Mouse (Mus musculus) leukemia stem cell, adult 10-12 weeks (primary cell): Measurements from ENCODE around the gene Ralgapb. TPM values are rescaled to one million over a fixed set of nuclear protein-coding genes. Genes with fewer than 3 reads are reported as not detected.

Experiments used
- polyA plus RNA-seq: library from polyadenylated mRNA; stranded (reverse); fragments of >175 nt; gene quantifications from 2 replicates; pipeline ENCODE4 v1.2.3, GENCODE M21; 2012; ENCODE audit warnings: low replicate concordance

Ralgapb gene
- 4.1 and 6.1 TPM in 2 replicates for polyA plus RNA-seq

GRCm38 (mm10) chr2:158409595-158410021 lies at the start of gene Ralgapb:
Gene Ralgapb (plus strand): TSS chr2:158409848.

GRCm38 (mm10) chr2:158375443-158376122 lies 34.1 kb upstream of the Ralgapb start, which contains the start of gene Snhg11:
Gene Snhg11 (plus strand): TSS chr2:158375638.

GRCm38 (mm10) chr2:158501836-158502812 lies 92.5 kb downstream of the Ralgapb start, which contains the start of gene Adig:
Gene Adig (plus strand): TSS chr2:158502612.

GRCm38 (mm10) chr2:158512528-158512927 lies 102.9 kb downstream of the Ralgapb start, which contains the start of gene Arhgap40:
Gene Arhgap40 (plus strand): TSS chr2:158512796.

Other genes starting within 250 kb of the Ralgapb start
- not detected in 2 replicates for gene D630003M21Rik, start 180.6 kb upstream of the Ralgapb start, polyA plus RNA-seq
- not detected in 2 replicates for gene Bpi, start 151.8 kb upstream of the Ralgapb start, polyA plus RNA-seq
- 0.26 and 0.45 TPM in 2 replicates for gene Lbp, start 103.4 kb upstream of the Ralgapb start, polyA plus RNA-seq
- gene Snhg11, start 34.2 kb upstream of the Ralgapb start, polyA plus RNA-seq, result not detected in 2 replicates
- not detected in 2 replicates for gene Adig, start 92.8 kb downstream of the Ralgapb start, polyA plus RNA-seq
- not detected in 2 replicates for gene Arhgap40, start 102.9 kb downstream of the Ralgapb start, polyA plus RNA-seq
- gene Slc32a1, start 200.9 kb downstream of the Ralgapb start, polyA plus RNA-seq, result not detected in 2 replicates
- 8.5 and 12.3 TPM in 2 replicates for gene Actr5, start 215.0 kb downstream of the Ralgapb start, polyA plus RNA-seq